In genomic region chr19:7299052-7299451, GRCm38 (mm10) we compare ENCODE assay signal across 10 mouse cellular contexts. TPM values are rescaled to one million over a fixed set of nuclear protein-coding genes. Genes with fewer than 3 reads are reported as not detected.
DNase-seq lines count a peak whose midpoint lies in the region; ATAC-seq lines count a peak whose summit lies in the region.
"Had no signal": no experiment of that assay in that cellular context is flagged by ENCODE, and none has a peak within 500 bp of the region (broad histone marks: within the 10 kb centered on the region; RNA-seq: fewer than 3 reads in every experiment).

No protein-coding gene starts in this region.

- no peaks in the 10 kb centered on the region for H3K27me3 ChIP-seq in embryonic facial prominence, embryonic 14.5 days (replicated peaks; ENCODE audit: control insufficient read depth, insufficient read depth, low read length)
- no peaks in the 10 kb centered on the region for H3K27me3 ChIP-seq in embryonic facial prominence, embryonic 10.5 days (replicated peaks; ENCODE audit: low read depth, poor library complexity, severe bottlenecking)
- no peaks in the 10 kb centered on the region for H3K27me3 ChIP-seq in midbrain, embryonic 11.5 days (ENCODE audit: control insufficient read depth, insufficient read depth, low read length)
- H3K27me3 ChIP-seq in midbrain, embryonic 10.5 days (ENCODE audit: low read depth, poor library complexity, severe bottlenecking): no peaks in the 10 kb centered on the region
- H3K27me3 ChIP-seq: midbrain, embryonic 12.5 days had no signal

- no peak overlapping the region for H3K27ac ChIP-seq in embryonic facial prominence, embryonic 14.5 days (replicated peaks; ENCODE audit: low read depth, low read length)
- no peak overlapping the region for H3K27ac ChIP-seq in embryonic facial prominence, embryonic 10.5 days (replicated peaks)
- H3K27ac ChIP-seq in midbrain, embryonic 11.5 days (ENCODE audit: low read depth, low read length): no peak overlapping the region
- H3K27ac ChIP-seq in midbrain, embryonic 10.5 days (replicated peaks): no peak overlapping the region
- H3K27ac ChIP-seq: midbrain, embryonic 12.5 days had no signal

- intact Hi-C loops in left cerebral cortex, postnatal 10 days (cut with DNase I): no loop called here

- peak; percentile 28; the same call in 1 of the 2 replicates for ATAC-seq in embryonic facial prominence, embryonic 14.5 days (ENCODE audit: low read depth)
- ATAC-seq in midbrain, embryonic 11.5 days (ENCODE audit: low FRiP score): no peak
- no peak for ATAC-seq in erythroid progenitor cell, adult 5-6 weeks (replicated peaks; ENCODE audit: low FRiP score, poor library complexity, severe bottlenecking)

- H3K4me2 ChIP-seq in embryonic facial prominence, embryonic 14.5 days (ENCODE audit: low read depth, low read length): no peak overlapping the region
- H3K4me2 ChIP-seq in midbrain, embryonic 11.5 days: no peak overlapping the region
- H3K4me2 ChIP-seq: midbrain, embryonic 12.5 days had no signal

- DNase-seq in embryonic facial prominence, embryonic 14.5 days (ENCODE audit: low spot score): no peak
- no peak for DNase-seq in embryonic facial prominence, embryonic 10.5 days (ENCODE audit: low spot score)
- peak; percentile 77 for DNase-seq in midbrain, embryonic 11.5 days (ENCODE audit: low spot score, missing footprints)
- no peak for DNase-seq in midbrain, embryonic 10.5 days (ENCODE audit: low spot score)
- DNase-seq in left cerebral cortex, postnatal 10 days (ENCODE audit: extremely low spot score in 1 of 2, low spot score in 2 of 2): peak; percentile 54 to 72
- DNase-seq in right cerebral cortex, postnatal 25 days: peak; percentile 79
- no peak for DNase-seq in thymus, postnatal 0 days (ENCODE audit: low spot score)
- DNase-seq: cerebellum, postnatal 25 days had no signal

- no peak overlapping the region for H3K4me3 ChIP-seq in embryonic facial prominence, embryonic 14.5 days (ENCODE audit: low read depth, low read length)
- no peak overlapping the region for H3K4me3 ChIP-seq in embryonic facial prominence, embryonic 10.5 days
- no peak overlapping the region for H3K4me3 ChIP-seq in midbrain, embryonic 11.5 days (ENCODE audit: low read depth, low read length)
- H3K4me3 ChIP-seq in midbrain, embryonic 10.5 days: no peak overlapping the region
- H3K4me3 ChIP-seq: midbrain, embryonic 12.5 days had no signal

- no peaks in the 10 kb centered on the region for H3K9me3 ChIP-seq in embryonic facial prominence, embryonic 14.5 days (ENCODE audit: control insufficient read depth, low read length)
- H3K9me3 ChIP-seq in embryonic facial prominence, embryonic 10.5 days: no peaks in the 10 kb centered on the region
- no peaks in the 10 kb centered on the region for H3K9me3 ChIP-seq in midbrain, embryonic 11.5 days (ENCODE audit: control insufficient read depth, low read length)
- H3K9me3 ChIP-seq in midbrain, embryonic 10.5 days (replicated peaks): no peaks in the 10 kb centered on the region
- H3K9me3 ChIP-seq: midbrain, embryonic 12.5 days had no signal

- no peak overlapping the region for H3K9ac ChIP-seq in embryonic facial prominence, embryonic 14.5 days (ENCODE audit: low read depth, low read length)
- no peak overlapping the region for H3K9ac ChIP-seq in midbrain, embryonic 11.5 days (ENCODE audit: low read length)
- H3K9ac ChIP-seq: midbrain, embryonic 12.5 days had no signal

- no peaks in the 10 kb centered on the region; the same call in 1 of the 2 replicates for H3K36me3 ChIP-seq in embryonic facial prominence, embryonic 14.5 days (ENCODE audit: control insufficient read depth, insufficient read depth, low read length)
- H3K36me3 ChIP-seq in embryonic facial prominence, embryonic 10.5 days (replicated peaks): peaks cover 50% of the 10 kb centered on the region
- H3K36me3 ChIP-seq in midbrain, embryonic 11.5 days (ENCODE audit: control insufficient read depth, insufficient read depth, low read length): no peaks in the 10 kb centered on the region; the same call in 1 of the 2 replicates
- H3K36me3 ChIP-seq in midbrain, embryonic 10.5 days: peaks cover 55% of the 10 kb centered on the region

- H3K4me1 ChIP-seq in embryonic facial prominence, embryonic 14.5 days (ENCODE audit: control insufficient read depth, insufficient read depth, low read length): peaks cover 14% of the 10 kb centered on the region
- H3K4me1 ChIP-seq in embryonic facial prominence, embryonic 10.5 days: peaks cover 20% of the 10 kb centered on the region
- no peaks in the 10 kb centered on the region for H3K4me1 ChIP-seq in midbrain, embryonic 11.5 days (ENCODE audit: control insufficient read depth, insufficient read depth, low read length)
- peaks cover 12% of the 10 kb centered on the region for H3K4me1 ChIP-seq in midbrain, embryonic 10.5 days

RNA-seq across cellular contexts. Expression of gene Rcor2, which starts 31.9 kb away (rescaled TPM):
- 10.8 and 11.7 TPM in 2 replicates for polyA plus RNA-seq in embryonic facial prominence, embryonic 14.5 days (2014; fragmentation: Nextera tagmentation; extraction: Ambion mirVana)
- 51.0 and 58.6 TPM in 2 replicates for polyA plus RNA-seq in embryonic facial prominence, embryonic 10.5 days (2016; fragmentation: Nextera tagmentation; extraction: Ambion mirVana)
- polyA plus RNA-seq in midbrain, embryonic 11.5 days (2014; fragmentation: Nextera tagmentation; extraction: Ambion mirVana): 33.8 and 36.9 TPM in 2 replicates
- 62.2 and 73.1 TPM in 2 replicates for polyA plus RNA-seq in midbrain, embryonic 10.5 days (2016; fragmentation: Nextera tagmentation; extraction: Ambion mirVana)
- total RNA-seq in left cerebral cortex, postnatal 10 days (2021): 10 to 100 TPM; 16.0 to 18.7 TPM
- 7.3 and 8.1 TPM in 2 replicates for polyA plus RNA-seq in thymus, postnatal 0 days (2015; fragmentation: Nextera tagmentation; extraction: Ambion mirVana)
- 2.2 TPM in 1 of 2 replicates, not detected in the other for total RNA-seq in erythroid progenitor cell, adult 5-6 weeks (2015; ENCODE audit: low replicate concordance)
- total RNA-seq in erythroid progenitor cell, adult 5-6 weeks (2017; ENCODE audit: low replicate concordance): 0.53 TPM in 1 of 2 replicates, not detected in the other

RNA-seq across cellular contexts. Expression of gene Mark2, which starts 42.6 kb away (rescaled TPM):
- polyA plus RNA-seq in embryonic facial prominence, embryonic 14.5 days (2014; fragmentation: Nextera tagmentation; extraction: Ambion mirVana): 42.0 and 42.1 TPM in 2 replicates
- 48.5 and 49.1 TPM in 2 replicates for polyA plus RNA-seq in embryonic facial prominence, embryonic 10.5 days (2016; fragmentation: Nextera tagmentation; extraction: Ambion mirVana)
- 43.0 and 53.9 TPM in 2 replicates for polyA plus RNA-seq in midbrain, embryonic 11.5 days (2014; fragmentation: Nextera tagmentation; extraction: Ambion mirVana)
- polyA plus RNA-seq in midbrain, embryonic 10.5 days (2016; fragmentation: Nextera tagmentation; extraction: Ambion mirVana): 45.5 and 46.0 TPM in 2 replicates
- total RNA-seq in left cerebral cortex, postnatal 10 days (2021): 100 to 1,000 TPM; 113 to 116 TPM
- 48.1 and 65.1 TPM in 2 replicates for polyA plus RNA-seq in thymus, postnatal 0 days (2015; fragmentation: Nextera tagmentation; extraction: Ambion mirVana)
- 48.7 and 54.1 TPM in 2 replicates for total RNA-seq in erythroid progenitor cell, adult 5-6 weeks (2015; ENCODE audit: low replicate concordance)
- 38.4 and 51.5 TPM in 2 replicates for total RNA-seq in erythroid progenitor cell, adult 5-6 weeks (2017; ENCODE audit: low replicate concordance)

RNA-seq across cellular contexts. Expression of gene Naa40, which starts 58.1 kb away (rescaled TPM):
- 47.8 and 48.4 TPM in 2 replicates for polyA plus RNA-seq in embryonic facial prominence, embryonic 14.5 days (2014; fragmentation: Nextera tagmentation; extraction: Ambion mirVana)
- 93.2 and 94.4 TPM in 2 replicates for polyA plus RNA-seq in embryonic facial prominence, embryonic 10.5 days (2016; fragmentation: Nextera tagmentation; extraction: Ambion mirVana)
- 94.3 and 103 TPM in 2 replicates for polyA plus RNA-seq in midbrain, embryonic 11.5 days (2014; fragmentation: Nextera tagmentation; extraction: Ambion mirVana)
- 105 and 107 TPM in 2 replicates for polyA plus RNA-seq in midbrain, embryonic 10.5 days (2016; fragmentation: Nextera tagmentation; extraction: Ambion mirVana)
- total RNA-seq in left cerebral cortex, postnatal 10 days (2021): 10 to 100 TPM; 40.6 to 41.5 TPM
- 63.9 TPM in 2 replicates for polyA plus RNA-seq in thymus, postnatal 0 days (2015; fragmentation: Nextera tagmentation; extraction: Ambion mirVana)
- 35.6 and 47.2 TPM in 2 replicates for total RNA-seq in erythroid progenitor cell, adult 5-6 weeks (2015; ENCODE audit: low replicate concordance)
- total RNA-seq in erythroid progenitor cell, adult 5-6 weeks (2017; ENCODE audit: low replicate concordance): 44.8 and 57.3 TPM in 2 replicates

Comparison
In these comparisons a context has a peak if more than half of its experiments do, and no peak if none do; other contexts are left out.
1. DNase-seq: peak in midbrain, embryonic 11.5 days (single experiment), left cerebral cortex, postnatal 10 days (2 of 2) and right cerebral cortex, postnatal 25 days (single experiment); none in embryonic facial prominence, embryonic 14.5 days (single experiment), embryonic facial prominence, embryonic 10.5 days (single experiment), midbrain, embryonic 10.5 days (single experiment) and thymus, postnatal 0 days (single experiment).